Mouse (Mus musculus): ENCODE measurements around the gene Tomm40.
"Not testable (repeated sequence)": the region's sequence is repeated elsewhere in the genome, so short reads cannot be mapped to it uniquely, and the experiment has no call there.

Tomm40 gene

DNA sequence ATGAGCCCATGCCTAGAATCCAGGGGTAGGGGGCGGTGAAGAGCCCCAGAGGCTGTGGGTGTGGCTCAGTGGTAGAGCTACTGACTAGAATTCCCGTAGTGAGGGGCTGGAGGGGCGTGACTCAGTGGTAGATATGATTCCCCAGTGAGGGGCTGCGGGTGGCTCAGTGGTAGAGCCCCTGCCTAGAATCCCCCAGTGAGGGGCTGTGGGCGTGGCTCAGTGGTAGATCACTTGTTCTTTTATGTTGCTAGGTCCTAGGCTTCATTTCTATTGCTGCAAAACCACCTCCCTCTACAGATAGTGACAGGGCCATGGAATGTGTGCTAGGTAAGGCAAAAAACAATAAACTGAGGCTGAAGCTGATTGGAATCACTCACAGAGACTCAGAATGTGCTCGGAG lies 19.4 kb downstream of the Tomm40 start:
- in situ Hi-C loops (cut with MboI; ENCODE audit: low pct_unique_long_range_greater_than_20kb in 1 of 2, low sequenced_read_pairs in 2 of 2, unreplicated experiment in 1 of 2): no loop called here

DNA sequence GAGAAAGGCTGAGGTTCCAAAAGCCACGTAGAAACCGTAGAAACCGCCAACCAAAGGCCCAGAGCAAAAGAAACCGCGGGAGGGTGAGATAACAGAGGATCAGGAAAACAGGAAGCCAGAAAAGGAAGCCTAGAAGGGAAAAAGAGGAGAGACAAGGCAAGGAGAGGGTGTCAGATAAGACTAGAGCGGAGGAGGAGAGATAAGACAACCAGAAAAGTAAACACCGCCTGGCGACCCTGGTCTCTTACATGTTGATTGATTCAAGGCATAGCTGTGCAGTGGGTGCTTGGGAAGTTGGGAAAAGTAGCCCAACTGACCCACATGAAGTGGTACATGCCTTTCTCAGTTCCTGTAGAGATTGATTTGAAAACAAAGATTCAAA lies 20.0 kb downstream of the Tomm40 start:
- in situ Hi-C loops (cut with MboI; ENCODE audit: low pct_unique_long_range_greater_than_20kb in 1 of 2, low sequenced_read_pairs in 2 of 2, unreplicated experiment in 1 of 2): no loop called here

GRCm38 (mm10) chr7:19694336-19695212 lies 20.7 kb downstream of the Tomm40 start:
- in situ Hi-C loops (cut with MboI; ENCODE audit: low pct_unique_long_range_greater_than_20kb in 1 of 2, low sequenced_read_pairs in 2 of 2, unreplicated experiment in 1 of 2): no loop called here

GRCm38 (mm10) chr7:19693421-19693820 lies 21.8 kb downstream of the Tomm40 start:
- in situ Hi-C loops (cut with MboI; ENCODE audit: low pct_unique_long_range_greater_than_20kb in 1 of 2, low sequenced_read_pairs in 2 of 2, unreplicated experiment in 1 of 2): no loop called here

DNA sequence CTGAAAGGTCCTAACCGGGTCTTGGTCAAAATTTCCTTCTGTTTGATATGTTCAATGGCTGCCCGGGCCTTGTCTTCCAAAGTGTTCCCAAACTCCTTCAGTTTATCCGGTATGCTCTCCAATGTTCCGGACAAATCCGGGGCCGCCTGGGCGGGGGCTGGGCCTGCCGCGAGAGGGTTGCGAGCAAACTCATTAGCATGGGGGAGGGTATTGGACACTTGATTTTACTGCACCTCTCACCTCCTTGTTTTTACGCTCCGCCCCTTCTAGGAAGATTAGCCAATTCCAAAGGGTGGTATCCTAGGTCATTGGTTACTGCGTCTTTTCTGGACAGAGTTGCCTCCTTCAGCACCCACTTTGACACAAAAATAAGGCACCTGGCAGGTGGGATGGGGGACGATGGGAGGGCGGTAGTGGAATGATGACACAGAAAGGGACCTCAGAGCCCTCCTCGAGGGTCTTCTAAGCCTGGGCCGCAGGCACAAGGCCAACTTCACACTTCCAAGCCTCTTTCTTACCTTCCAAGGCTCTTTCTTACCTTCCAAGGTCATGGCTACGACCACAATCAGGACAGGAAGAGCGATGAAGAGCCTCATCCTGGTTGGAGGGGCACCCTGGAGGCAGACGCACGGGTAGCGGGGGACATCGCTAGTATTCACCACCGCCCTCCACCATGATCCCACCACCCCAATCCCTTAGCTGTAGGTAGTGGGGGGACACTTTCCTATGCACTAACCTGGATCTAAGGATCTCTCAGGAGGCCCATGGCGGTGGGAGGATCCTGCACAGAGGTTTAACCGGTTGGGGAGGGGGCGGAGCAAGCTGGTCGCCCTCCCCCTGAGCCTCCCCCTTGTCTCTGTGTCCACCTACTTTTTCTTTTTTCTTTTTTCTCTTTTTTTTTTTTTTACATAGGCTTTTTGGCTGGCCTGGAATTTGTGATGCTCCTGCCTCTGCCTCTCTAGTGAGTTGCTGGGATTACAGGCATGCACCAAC lies 23.1 kb downstream of the Tomm40 start, which contains the start of gene Apoc1:
Apoc1 (minus strand) TSS at position 788 of the 993 bp plus-strand sequence.
- in situ Hi-C loops (cut with MboI; ENCODE audit: low pct_unique_long_range_greater_than_20kb in 1 of 2, low sequenced_read_pairs in 2 of 2, unreplicated experiment in 1 of 2): no loop called here

DNA sequence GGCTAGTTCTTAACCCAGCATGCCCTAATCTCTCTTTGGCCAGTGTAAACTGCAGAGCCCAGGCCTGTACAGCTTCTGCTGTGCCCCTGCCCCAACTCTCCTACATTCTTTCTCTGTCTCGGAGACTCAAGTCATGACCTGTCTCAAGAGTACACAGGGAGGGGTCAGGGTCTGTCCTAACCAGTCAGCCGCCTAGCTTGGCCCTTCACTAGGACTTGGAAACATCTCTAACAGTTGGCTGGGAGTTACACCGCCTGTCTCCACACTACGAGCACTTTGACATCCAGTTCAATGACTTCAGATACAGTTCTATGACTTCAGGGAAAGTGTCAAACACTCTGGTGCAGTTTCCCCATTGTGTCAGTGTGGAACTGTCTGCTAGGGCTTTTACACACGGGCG lies 23.8 kb downstream of the Tomm40 start:
- in situ Hi-C loops (cut with MboI; ENCODE audit: low pct_unique_long_range_greater_than_20kb in 1 of 2, low sequenced_read_pairs in 2 of 2, unreplicated experiment in 1 of 2): no loop called here

GRCm38 (mm10) chr7:19690845-19691244 lies 24.4 kb downstream of the Tomm40 start:
- in situ Hi-C loops (cut with MboI; ENCODE audit: low pct_unique_long_range_greater_than_20kb in 1 of 2, low sequenced_read_pairs in 2 of 2, unreplicated experiment in 1 of 2): no loop called here

DNA sequence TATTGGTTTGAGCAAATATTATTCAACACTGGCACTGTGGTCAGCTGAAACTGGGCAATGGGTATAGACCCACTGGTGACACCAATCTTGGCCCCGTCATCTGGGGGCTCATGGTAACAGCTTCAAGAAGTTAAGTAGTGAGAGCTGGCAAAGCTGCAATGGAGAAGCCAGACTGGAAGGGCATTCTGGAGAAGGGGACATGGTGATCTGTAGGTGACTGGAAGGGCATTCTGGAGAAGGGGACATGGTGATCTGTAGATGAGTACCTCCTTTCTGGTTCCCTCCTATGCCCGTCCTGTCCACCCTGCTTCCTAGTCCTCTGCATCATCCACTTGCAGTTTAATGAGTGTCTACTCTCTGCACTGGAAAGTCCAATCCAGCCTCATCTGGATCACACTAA lies 26.6 kb downstream of the Tomm40 start:
- in situ Hi-C loops (cut with MboI; ENCODE audit: low pct_unique_long_range_greater_than_20kb in 1 of 2, low sequenced_read_pairs in 2 of 2, unreplicated experiment in 1 of 2): no loop called here

DNA sequence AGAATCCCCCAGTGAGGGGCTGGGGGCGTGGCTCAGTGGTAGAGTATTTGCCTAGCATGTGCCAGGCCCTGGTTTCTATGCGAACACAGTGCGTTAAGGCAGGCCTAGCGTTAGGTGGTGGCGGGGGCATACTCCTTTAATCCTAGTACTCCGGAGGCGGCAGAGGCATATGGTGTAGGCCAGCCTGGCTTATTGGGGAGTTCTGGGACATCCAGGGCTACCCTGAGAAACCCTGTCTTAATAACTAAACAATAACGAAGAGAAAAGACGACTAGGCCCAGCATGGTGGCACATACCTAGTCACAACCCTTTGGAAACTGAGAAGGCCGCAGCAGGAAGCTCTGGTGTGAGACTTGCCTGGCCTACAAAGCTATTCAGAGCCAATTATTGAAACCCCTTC lies 27.1 kb downstream of the Tomm40 start:
- in situ Hi-C loops (cut with MboI; ENCODE audit: low pct_unique_long_range_greater_than_20kb in 1 of 2, low sequenced_read_pairs in 2 of 2, unreplicated experiment in 1 of 2): no loop called here

GRCm38 (mm10) chr7:19686927-19687583 lies 28.2 kb downstream of the Tomm40 start:
- in situ Hi-C loops (cut with MboI; ENCODE audit: low pct_unique_long_range_greater_than_20kb in 1 of 2, low sequenced_read_pairs in 2 of 2, unreplicated experiment in 1 of 2): not testable (repeated sequence)

- in situ Hi-C loops (cut with MboI; ENCODE audit: low pct_unique_long_range_greater_than_20kb in 1 of 2, low sequenced_read_pairs in 2 of 2, unreplicated experiment in 1 of 2): no loop called here
These were observed 28.7 kb downstream of the Tomm40 start for GRCm38 (mm10) chr7:19686521-19686920.

DNA sequence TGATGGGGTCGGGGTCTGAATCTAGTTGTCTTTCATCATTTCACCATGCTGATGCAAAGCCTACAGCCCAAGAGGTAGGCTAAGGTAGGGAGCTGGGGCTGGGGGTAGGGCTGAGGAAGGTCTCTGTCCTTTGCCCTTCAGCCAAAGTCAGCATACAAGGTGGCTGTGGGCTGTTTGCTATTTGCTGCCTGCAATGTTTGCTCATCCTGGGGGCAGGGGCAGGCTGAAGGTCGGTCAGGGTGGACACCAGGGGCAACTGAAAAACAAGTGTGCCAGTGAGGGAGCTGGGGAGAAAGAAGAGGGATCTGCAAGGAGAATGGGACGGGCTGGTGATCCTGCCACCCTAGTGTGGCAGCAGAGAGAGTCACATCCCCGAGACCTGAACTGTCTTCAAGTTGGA lies 29.9 kb downstream of the Tomm40 start:
- in situ Hi-C loops (cut with MboI; ENCODE audit: low pct_unique_long_range_greater_than_20kb in 1 of 2, low sequenced_read_pairs in 2 of 2, unreplicated experiment in 1 of 2): no loop called here

DNA sequence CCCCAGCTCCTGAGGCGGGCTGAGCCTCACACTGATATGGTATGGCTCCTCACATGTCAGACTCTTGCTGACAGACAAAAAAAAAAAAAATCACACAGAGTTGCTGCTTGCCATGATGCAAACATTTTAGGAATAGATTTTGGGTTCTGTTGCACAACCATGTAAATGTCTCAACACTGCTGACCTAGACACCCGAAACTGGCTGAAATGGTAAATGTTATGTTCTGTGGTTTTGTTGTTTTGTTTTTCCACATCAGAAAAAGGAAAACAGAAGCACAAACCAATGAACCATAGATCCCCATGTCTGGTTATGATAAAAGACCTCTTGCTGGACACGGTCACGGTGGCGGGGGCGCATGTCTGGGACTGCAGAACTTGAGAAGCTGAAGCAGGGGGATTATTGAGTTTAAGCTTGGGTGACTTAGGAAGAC lies 31.5 kb downstream of the Tomm40 start:
- in situ Hi-C loops (cut with MboI; ENCODE audit: low pct_unique_long_range_greater_than_20kb in 1 of 2, low sequenced_read_pairs in 2 of 2, unreplicated experiment in 1 of 2): no loop called here

DNA sequence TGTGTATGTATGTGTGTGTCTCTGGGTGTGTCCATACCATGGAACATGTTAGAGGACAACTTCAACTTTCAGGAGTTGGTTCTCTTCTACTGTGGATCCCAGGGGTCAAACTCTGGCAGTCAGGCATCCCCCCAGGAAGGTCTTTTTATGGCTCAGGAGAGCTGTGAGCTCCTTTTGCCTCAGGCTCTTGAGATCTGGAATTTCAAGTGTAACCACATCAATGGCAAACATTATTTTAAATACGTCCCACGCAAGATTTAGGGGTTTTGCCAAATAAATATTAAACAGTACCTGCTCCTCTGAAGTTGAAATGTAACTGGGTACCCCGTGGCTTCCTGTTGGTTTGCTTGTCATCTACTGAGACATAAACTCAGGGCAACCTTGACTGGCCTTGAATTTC lies 32.3 kb downstream of the Tomm40 start:
- in situ Hi-C loops (cut with MboI; ENCODE audit: low pct_unique_long_range_greater_than_20kb in 1 of 2, low sequenced_read_pairs in 2 of 2, unreplicated experiment in 1 of 2): no loop called here

DNA sequence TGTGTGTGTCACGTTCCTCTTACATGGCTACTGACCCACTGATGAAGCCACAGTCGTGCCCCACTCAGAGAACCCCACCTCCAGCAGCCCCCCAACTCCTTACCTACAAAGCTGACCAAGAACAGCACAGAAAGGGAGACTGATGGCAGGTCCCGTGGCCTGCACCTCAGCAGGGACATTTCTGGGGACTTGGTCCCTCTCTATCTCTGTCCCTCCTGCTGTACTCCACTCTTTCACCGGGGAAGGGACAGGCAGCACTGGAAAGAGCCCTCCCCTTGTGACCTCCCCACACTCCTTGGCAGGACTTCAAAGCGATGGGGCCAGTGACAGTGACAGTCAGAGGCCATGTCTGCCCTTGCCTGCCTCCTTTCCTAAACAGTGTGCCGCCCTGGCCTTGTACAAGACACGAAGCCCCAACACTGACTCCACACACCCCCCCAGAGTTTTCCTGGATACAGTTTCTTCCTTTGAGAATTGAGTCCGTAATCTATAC lies 34.0 kb downstream of the Tomm40 start, which contains the start of the genes Gm44805 and Apoc4:
Gm44805 (minus strand) TSS at position 222 of the 493 bp plus-strand sequence.
Apoc4 (minus strand) TSS at position 278 of the 493 bp plus-strand sequence.
- in situ Hi-C loops (cut with MboI; ENCODE audit: low pct_unique_long_range_greater_than_20kb in 1 of 2, low sequenced_read_pairs in 2 of 2, unreplicated experiment in 1 of 2): no loop called here

DNA sequence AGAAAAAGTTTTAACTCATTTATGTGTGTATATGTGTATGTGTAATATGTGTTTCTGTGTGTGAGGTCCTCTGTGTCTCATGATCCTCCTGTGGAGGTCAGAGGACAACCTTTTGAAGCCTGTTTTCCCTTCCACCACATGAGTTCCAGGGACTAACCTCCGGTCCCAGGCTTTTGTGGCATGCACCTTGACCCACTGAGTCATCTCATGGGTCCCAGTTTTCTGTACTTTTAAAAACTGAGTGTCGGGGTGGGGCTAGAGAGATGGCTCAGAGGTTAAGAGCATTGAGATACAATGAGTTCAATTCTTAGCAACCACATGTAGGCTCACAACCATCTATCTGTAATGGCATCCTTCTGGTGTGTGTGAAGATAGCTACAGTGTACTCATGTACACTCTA lies 34.5 kb downstream of the Tomm40 start:
- in situ Hi-C loops (cut with MboI; ENCODE audit: low pct_unique_long_range_greater_than_20kb in 1 of 2, low sequenced_read_pairs in 2 of 2, unreplicated experiment in 1 of 2): no loop called here

- in situ Hi-C loops (cut with MboI; ENCODE audit: low pct_unique_long_range_greater_than_20kb in 1 of 2, low sequenced_read_pairs in 2 of 2, unreplicated experiment in 1 of 2): no loop called here
These were observed 36.3 kb downstream of the Tomm40 start for GRCm38 (mm10) chr7:19678901-19679300.

DNA sequence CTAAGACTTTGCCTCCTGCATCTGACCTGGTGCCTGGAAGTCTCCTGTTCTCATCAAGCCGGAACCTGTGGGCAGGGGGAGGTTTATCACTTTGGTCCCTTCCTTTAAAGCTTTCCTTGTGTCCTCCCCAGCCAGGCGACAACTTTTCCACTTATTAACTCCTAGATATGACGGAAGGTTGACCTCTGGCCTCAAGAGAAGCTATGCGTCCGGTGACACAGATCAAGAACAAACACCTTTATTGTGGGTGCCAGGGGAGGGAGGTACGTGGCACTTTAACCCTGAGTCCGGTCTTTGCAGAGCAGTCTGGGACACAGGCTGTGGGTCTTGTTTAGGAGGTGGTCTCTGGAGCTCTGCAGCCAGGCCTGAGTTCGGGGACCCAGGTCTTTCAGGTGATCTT lies 37.4 kb downstream of the Tomm40 start, which contains the start of gene Apoc2:
Apoc2 (minus strand) TSS at position 70 of the 400 bp plus-strand sequence.
- in situ Hi-C loops (cut with MboI; ENCODE audit: low pct_unique_long_range_greater_than_20kb in 1 of 2, low sequenced_read_pairs in 2 of 2, unreplicated experiment in 1 of 2): no loop called here

Measured in mouse embryonic stem cell (cell line).